Comparison of ENCODE assay signal across 8 mouse cellular contexts in the genomic region with DNA sequence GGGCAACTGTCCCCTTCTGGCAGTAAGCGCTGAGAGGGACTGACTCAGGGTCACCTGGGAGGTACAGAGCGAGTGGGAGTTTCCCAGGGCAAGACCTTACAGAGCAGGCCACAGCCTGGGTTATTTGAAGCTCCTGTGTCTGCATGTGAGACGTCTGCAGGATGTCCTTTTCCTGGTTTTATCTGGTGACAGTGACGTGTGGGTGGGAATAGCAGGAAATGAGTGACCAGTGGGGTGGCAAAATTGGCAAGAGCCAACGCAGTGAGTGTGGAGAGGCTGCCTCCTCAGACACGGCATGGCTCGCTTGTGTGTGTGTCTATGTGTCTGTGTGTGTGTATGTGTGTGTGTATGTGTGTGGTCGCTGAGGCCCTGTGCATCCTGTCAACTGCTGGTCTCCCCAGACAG.
A peak's percentile ranks its signal among the peaks of the same experiment; 100 is the strongest.
DNase-seq lines count a peak whose midpoint lies in the region.

No protein-coding gene starts in this region.

- intact Hi-C loops in heart, postnatal 14 days (cut with DNase I): no loop called here

- DNase-seq in heart, adult 8-10 months (ENCODE audit: low spot score): peak; percentile 62
- no peak for DNase-seq in heart, postnatal 14 days
- peak; percentile 41 for DNase-seq in adrenal gland, postnatal 10 days
- DNase-seq in heart, postnatal 4 days: peak; percentile 36
- DNase-seq in kidney, postnatal 14 days: peak; percentile 72
- no peak for DNase-seq in retina, postnatal 1 day
- no peak for DNase-seq in thymus, adult 18-20 months
- DNase-seq in urinary bladder, postnatal 14 days (ENCODE audit: low spot score): no peak

Comparison
In these comparisons a context has a peak if more than half of its experiments do, and no peak if none do; other contexts are left out.
1. DNase-seq: peak in heart, adult 8-10 months (single experiment), adrenal gland, postnatal 10 days (single experiment), heart, postnatal 4 days (single experiment) and kidney, postnatal 14 days (single experiment); none in heart, postnatal 14 days (0 of 2), retina, postnatal 1 day (single experiment), thymus, adult 18-20 months (0 of 2) and urinary bladder, postnatal 14 days (single experiment).